Mouse (Mus musculus) myocyte (in vitro differentiated cells): Measurements from ENCODE around the gene Itgb1. TPM values are rescaled to one million over a fixed set of nuclear protein-coding genes. Genes with fewer than 3 reads are reported as not detected.

Experiments used
- H3K27me3 ChIP-seq: one replicate; pipeline ENCODE4 v1.6.1; 2011; ENCODE audit not compliant: control insufficient read depth, insufficient read depth, insufficient read length
- H3K36me3 ChIP-seq: one replicate; pipeline ENCODE4 v1.6.1; 2011; ENCODE audit not compliant: control insufficient read depth, insufficient read depth
- H3K4me2 ChIP-seq: one replicate; pipeline ENCODE4 v1.6.1; 2011; ENCODE audit warnings: low read depth, control low read depth
- H3K4me3 ChIP-seq: one replicate; pipeline ENCODE4 v1.5.1; 2011; ENCODE audit warnings: mild to moderate bottlenecking, control low read depth, moderate library complexity
- H3K79me2 ChIP-seq: one replicate; pipeline ENCODE4 v1.6.1; 2011; ENCODE audit not compliant: control insufficient read depth, insufficient read depth
- H3ac ChIP-seq: one replicate; pipeline ENCODE4 v1.6.1; 2011; ENCODE audit not compliant: control insufficient read depth, insufficient read length
- CEBPB ChIP-seq: IDR thresholded peaks from 2 replicates; pipeline ENCODE4 v1.6.1; 2011; ENCODE audit warnings: mild to moderate bottlenecking, moderate library complexity; ENCODE audit not compliant: poor library complexity, insufficient read depth, severe bottlenecking
- E2F4 ChIP-seq: IDR thresholded peaks from one replicate; pipeline ENCODE4 v1.6.1; 2011; ENCODE audit warnings: mild to moderate bottlenecking, control low read depth, moderate library complexity; ENCODE audit not compliant: insufficient read depth
- MAX ChIP-seq: IDR thresholded peaks from one replicate; pipeline ENCODE4 v1.6.1; 2011; ENCODE audit warnings: low read depth, mild to moderate bottlenecking, control low read depth
- MYOD1 ChIP-seq, 3 experiments: IDR thresholded peaks; one replicate each; pipeline ENCODE4 v1.6.1; 2011; ENCODE audit warnings: control low read depth in 2 of 3, low read depth in 2 of 3, mild to moderate bottlenecking in 2 of 3, moderate library complexity in 1 of 3; ENCODE audit not compliant: insufficient read length in 2 of 3, control insufficient read depth in 1 of 3
- MYOG ChIP-seq, 3 experiments: IDR thresholded peaks; one replicate each; pipeline ENCODE4 v1.6.1; 2011; ENCODE audit warnings: control low read depth in 2 of 3, low read depth in 2 of 3, mild to moderate bottlenecking in 2 of 3; ENCODE audit not compliant: insufficient read length in 2 of 3, control insufficient read depth in 1 of 3, insufficient read depth in 1 of 3
- POLR2A ChIP-seq: IDR thresholded peaks from one replicate; pipeline ENCODE4 v1.6.1; 2011; ENCODE audit warnings: low read depth, mild to moderate bottlenecking, control low read depth, moderate library complexity; ENCODE audit not compliant: insufficient read length
- POLR2AphosphoS2 ChIP-seq: IDR thresholded peaks from one replicate; pipeline ENCODE4 v1.6.1; 2011; ENCODE audit warnings: low read depth, control low read depth; ENCODE audit not compliant: insufficient read length
- REST ChIP-seq: IDR thresholded peaks from one replicate; pipeline ENCODE4 v1.6.1; 2011; ENCODE audit warnings: mild to moderate bottlenecking, control low read depth, moderate library complexity; ENCODE audit not compliant: insufficient read depth, insufficient read length
- SRF ChIP-seq: IDR thresholded peaks from one replicate; pipeline ENCODE4 v1.6.1; 2011; ENCODE audit warnings: low read depth; ENCODE audit not compliant: control insufficient read depth, insufficient read length
- TCF12 ChIP-seq: IDR thresholded peaks from one replicate; pipeline ENCODE4 v1.6.1; 2011; ENCODE audit warnings: mild to moderate bottlenecking, control low read depth; ENCODE audit not compliant: poor library complexity, insufficient read depth, severe bottlenecking
- TCF3 ChIP-seq: IDR thresholded peaks from one replicate; pipeline ENCODE4 v1.6.1; 2011; ENCODE audit warnings: low read depth, control low read depth; ENCODE audit not compliant: insufficient read length
- USF1 ChIP-seq: IDR thresholded peaks from one replicate; pipeline ENCODE4 v1.6.1; 2011; ENCODE audit warnings: low read depth, mild to moderate bottlenecking, control low read depth, moderate library complexity
- polyA plus RNA-seq: library from polyadenylated mRNA; unstranded; fragments of >200 nt; fragmentation: generic; extraction: Trizol; gene quantifications from one replicate; pipeline ENCODE4 v1.2.1, GENCODE M21; 2012; ENCODE audit warnings: missing spikeins

Itgb1 gene
- polyA plus RNA-seq, 1 experiment, result 232 TPM

- no peaks in the 10 kb centered on the region for H3K27me3 ChIP-seq
- TF ChIP-seq MYOG (IDR thresholded peaks at IDR 0.05; ENCODE audit: control insufficient read depth in 1 of 3, insufficient read depth in 1 of 3, insufficient read length in 2 of 3, low read depth in 2 of 3), result no peak
- no peak for TF ChIP-seq POLR2AphosphoS2
- TF ChIP-seq TCF12, result no peak
- no peak for TF ChIP-seq REST
- no peak for TF ChIP-seq MAX
- no peak for TF ChIP-seq SRF
- TF ChIP-seq E2F4, result no peak
- TF ChIP-seq USF1, result no peak
- no peak for TF ChIP-seq TCF3
- TF ChIP-seq CEBPB, result no peak
- TF ChIP-seq MYOD1 (IDR thresholded peaks at IDR 0.05; ENCODE audit: control insufficient read depth in 1 of 3, insufficient read length in 2 of 3, low read depth in 2 of 3), result no peak
- no peak for TF ChIP-seq POLR2A
- H3K79me2 ChIP-seq, result no peaks in the 10 kb centered on the region
Measured at GRCm38 (mm10) chr8:128672441-128672840, 13.0 kb upstream of the Itgb1 start.

GRCm38 (mm10) chr8:128672950-128673349, 12.5 kb upstream of the Itgb1 start:
- Histone ChIP-seq H3K4me3 (no peak overlapping the region), H3K36me3 (no peaks in the 10 kb centered on the region), H3K27me3 (no peaks in the 10 kb centered on the region), H3K79me2 (no peaks in the 10 kb centered on the region), H3ac (no peak overlapping the region), H3K4me2 (no peak overlapping the region)
- TF ChIP-seq SRF (no peak), USF1 (no peak), TCF12 (no peak), POLR2AphosphoS2 (no peak), CEBPB (no peak), MYOG (IDR thresholded peaks at IDR 0.05; ENCODE audit: control insufficient read depth in 1 of 3, insufficient read depth in 1 of 3, insufficient read length in 2 of 3, low read depth in 2 of 3) (no peak), REST (no peak), POLR2A (no peak), MYOD1 (IDR thresholded peaks at IDR 0.05; ENCODE audit: control insufficient read depth in 1 of 3, insufficient read length in 2 of 3, low read depth in 2 of 3) (no peak), E2F4 (no peak), TCF3 (no peak), MAX (no peak)

More at GRCm38 (mm10) chr8:128672441-128672840, 13.0 kb upstream of the Itgb1 start:
- no peak overlapping the region for H3ac ChIP-seq
- H3K4me2 ChIP-seq, result no peak overlapping the region
- no peaks in the 10 kb centered on the region for H3K36me3 ChIP-seq
- H3K4me3 ChIP-seq, result no peak overlapping the region

GRCm38 (mm10) chr8:128675848-128676629, 9.4 kb upstream of the Itgb1 start:
- H3K36me3 ChIP-seq, result no peaks in the 10 kb centered on the region
- TF ChIP-seq MYOG (IDR thresholded peaks at IDR 0.05; ENCODE audit: control insufficient read depth in 1 of 3, insufficient read depth in 1 of 3, insufficient read length in 2 of 3, low read depth in 2 of 3) (no peak), MYOD1 (IDR thresholded peaks at IDR 0.05; ENCODE audit: control insufficient read depth in 1 of 3, insufficient read length in 2 of 3, low read depth in 2 of 3) (no peak), CEBPB (no peak), SRF (no peak), TCF12 (no peak), E2F4 (no peak), TCF3 (no peak), REST (no peak), USF1 (no peak), POLR2A (no peak), POLR2AphosphoS2 (no peak), MAX (no peak)
- no peaks in the 10 kb centered on the region for H3K79me2 ChIP-seq
- no peak overlapping the region for H3K4me3 ChIP-seq
- no peak overlapping the region for H3K4me2 ChIP-seq
- no peak overlapping the region for H3ac ChIP-seq
- H3K27me3 ChIP-seq, result no peaks in the 10 kb centered on the region

GRCm38 (mm10) chr8:128679909-128680308, 5.5 kb upstream of the Itgb1 start:
- no peak overlapping the region for H3ac ChIP-seq
- no peak for TF ChIP-seq POLR2AphosphoS2
- TF ChIP-seq SRF, result peak; percentile 80
- no peaks in the 10 kb centered on the region for H3K79me2 ChIP-seq
- peak overlapping the region; percentile 4 for H3K4me2 ChIP-seq
- no peaks in the 10 kb centered on the region for H3K36me3 ChIP-seq
- H3K27me3 ChIP-seq, result no peaks in the 10 kb centered on the region
- no peak overlapping the region for H3K4me3 ChIP-seq
